Mouse (Mus musculus) mature B cell (primary cell): ENCODE measurements around the gene Nrxn2.

Experiments used
- in situ Hi-C: fragments of 300-500 bp; cut with MboI; formaldehyde crosslinking; loops from 2 replicates; pipeline ENCODE4 v1.14.3; 2019

The Nrxn2 gene

GRCm38 (mm10) chr19:6494504-6495170, 76.1 kb downstream of the Nrxn2 start:
- in situ Hi-C loops, result loop anchor here (10.0 kb wide), 1 partner anchor 90 kb away; no protein-coding TSS in a partner anchor

GRCm38 (mm10) chr19:6495714-6496113, 77.2 kb downstream of the Nrxn2 start:
- in situ Hi-C loops, result loop anchor here (10.0 kb wide), 1 partner anchor 89 kb away; no protein-coding TSS in a partner anchor

- in situ Hi-C loops, result loop anchor here (10.0 kb wide), 1 partner anchor 88 kb away; no protein-coding TSS in a partner anchor
Observed at GRCm38 (mm10) chr19:6496462-6497149, 78.1 kb downstream of the Nrxn2 start.

- in situ Hi-C loops, result loop anchor here (10.0 kb wide), 1 partner anchor 88 kb away; no protein-coding TSS in a partner anchor
Observed at GRCm38 (mm10) chr19:6497150-6497801, 78.7 kb downstream of the Nrxn2 start.

GRCm38 (mm10) chr19:6497803-6498202, 79.3 kb downstream of the Nrxn2 start:
- in situ Hi-C loops, result loop anchor here (10.0 kb wide), 1 partner anchor 87 kb away; no protein-coding TSS in a partner anchor

- in situ Hi-C loops, result loop anchor here (10.0 kb wide), 1 partner anchor 86 kb away; no protein-coding TSS in a partner anchor
Observed at GRCm38 (mm10) chr19:6498350-6499131, 80.0 kb downstream of the Nrxn2 start.

- in situ Hi-C loops, result loop anchor here (10.0 kb wide), 1 partner anchor 85 kb away; no protein-coding TSS in a partner anchor
Observed at GRCm38 (mm10) chr19:6499860-6500635, 81.5 kb downstream of the Nrxn2 start.

- in situ Hi-C loops, result no loop called here
Observed at GRCm38 (mm10) chr19:6500636-6501025, 82.1 kb downstream of the Nrxn2 start.

- in situ Hi-C loops, result no loop called here
Observed at GRCm38 (mm10) chr19:6502035-6502541, 83.6 kb downstream of the Nrxn2 start.

- in situ Hi-C loops, result no loop called here
Observed at GRCm38 (mm10) chr19:6502543-6503319, 84.2 kb downstream of the Nrxn2 start.

- in situ Hi-C loops, result no loop called here
Observed at GRCm38 (mm10) chr19:6503926-6504655, 85.6 kb downstream of the Nrxn2 start.

- in situ Hi-C loops, result no loop called here
Observed at GRCm38 (mm10) chr19:6504656-6505045, 86.1 kb downstream of the Nrxn2 start.

- in situ Hi-C loops, result no loop called here
Observed at GRCm38 (mm10) chr19:6507393-6507792, 88.9 kb downstream of the Nrxn2 start.

GRCm38 (mm10) chr19:6509881-6510280, 91.3 kb downstream of the Nrxn2 start:
- in situ Hi-C loops, result no loop called here

GRCm38 (mm10) chr19:6510546-6510945, 92.0 kb downstream of the Nrxn2 start:
- in situ Hi-C loops, result no loop called here

- in situ Hi-C loops, result no loop called here
Observed at GRCm38 (mm10) chr19:6513389-6514139, 95.0 kb downstream of the Nrxn2 start.

- in situ Hi-C loops, result no loop called here
Observed at GRCm38 (mm10) chr19:6514940-6515339, 96.4 kb downstream of the Nrxn2 start.

- in situ Hi-C loops, result no loop called here
Observed at GRCm38 (mm10) chr19:6515448-6515847, 96.9 kb downstream of the Nrxn2 start.
